Mouse (Mus musculus): ENCODE measurements around the gene Celf5.
A peak's percentile ranks its signal among the peaks of the same experiment; 100 is the strongest.

Celf5 gene

DNA sequence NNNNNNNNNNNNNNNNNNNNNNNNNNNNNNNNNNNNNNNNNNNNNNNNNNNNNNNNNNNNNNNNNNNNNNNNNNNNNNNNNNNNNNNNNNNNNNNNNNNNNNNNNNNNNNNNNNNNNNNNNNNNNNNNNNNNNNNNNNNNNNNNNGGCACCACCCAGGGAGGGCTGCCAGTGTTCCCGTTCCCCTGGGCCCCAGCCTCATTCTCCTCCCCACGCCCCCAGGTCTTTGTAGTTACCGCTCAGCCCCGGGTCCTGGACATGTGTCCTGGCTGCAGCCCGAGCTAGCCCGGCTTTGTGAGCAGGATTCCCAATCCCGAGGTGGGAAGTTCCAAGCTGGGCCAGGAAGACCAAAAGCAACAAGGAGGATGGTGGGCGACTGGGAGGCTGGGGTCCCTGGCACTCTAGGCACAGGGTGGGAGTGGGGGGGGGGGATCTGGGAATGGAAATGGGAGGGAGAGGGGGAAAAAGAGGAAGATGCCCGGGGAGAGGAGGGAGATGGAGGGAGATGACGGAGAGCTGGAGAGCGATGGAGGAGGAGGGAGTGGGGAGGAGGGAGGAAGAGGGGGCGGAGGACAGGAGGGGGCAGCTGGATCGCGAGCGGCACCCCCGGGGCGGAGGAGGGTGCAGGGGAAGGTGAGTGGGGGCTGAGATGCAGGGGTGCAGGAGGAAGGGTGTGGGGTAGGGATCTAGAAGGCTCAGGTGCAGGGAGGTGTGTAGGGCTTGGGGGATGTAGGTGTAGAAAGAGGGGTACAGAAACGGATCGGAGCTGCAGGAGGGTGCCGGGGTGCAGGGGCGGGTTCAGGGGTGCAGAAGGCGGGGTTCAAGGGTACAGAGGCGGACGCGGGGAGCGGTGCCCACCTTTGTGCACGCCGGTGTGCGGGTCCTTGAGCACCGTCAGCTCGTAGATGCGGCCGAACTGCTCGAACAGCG lies 640 bp downstream of the Celf5 start:
- peak in 1 of 2 experiments; percentile 32 for DNase-seq (ENCODE audit: inconsistent age in 2 of 2, low spot score in 1 of 2)

DNA sequence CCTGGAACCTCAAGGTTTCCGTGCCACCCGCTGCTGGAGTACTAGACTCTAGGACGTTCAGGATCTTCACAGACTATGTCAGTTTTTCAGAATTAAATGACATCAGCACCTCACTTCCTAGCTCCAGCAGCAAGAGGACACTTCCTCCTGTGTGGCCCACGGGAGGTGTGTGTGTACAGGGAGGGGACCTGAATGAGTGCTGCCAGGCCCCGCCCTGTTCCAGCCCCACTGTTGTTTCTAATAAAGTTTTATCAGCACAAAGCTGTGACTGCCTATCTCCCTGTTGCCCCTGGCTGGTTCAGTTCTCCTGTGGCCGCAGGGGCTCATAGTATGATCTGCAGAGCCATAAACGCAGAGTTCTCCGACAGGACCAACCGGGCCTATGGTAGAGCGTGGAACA lies 8.0 kb downstream of the Celf5 start:
- no peak for DNase-seq (ENCODE audit: inconsistent age in 2 of 2, low spot score in 1 of 2)

DNA sequence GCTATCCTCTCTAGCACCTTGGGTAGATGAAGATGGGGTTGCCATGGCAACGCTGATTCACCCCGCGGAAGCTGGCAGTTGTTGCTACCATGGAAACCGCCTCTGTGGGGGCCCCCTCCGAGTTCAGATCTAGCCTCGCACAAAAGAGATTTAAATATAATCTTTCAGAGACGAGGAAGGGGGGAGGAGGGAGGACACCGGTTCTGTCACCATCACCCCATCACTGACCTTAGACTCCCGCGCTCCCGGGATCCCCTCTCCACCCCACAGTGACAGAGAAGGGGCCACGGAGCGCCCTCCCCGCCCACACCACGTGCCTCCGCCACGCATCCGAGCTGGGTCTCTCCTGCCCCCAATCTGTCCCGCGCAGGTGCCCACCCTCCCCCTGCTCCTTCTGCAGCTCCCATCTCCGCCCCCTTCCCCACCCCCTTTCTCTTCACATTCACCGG lies 9.5 kb downstream of the Celf5 start:
- no peak for DNase-seq (ENCODE audit: inconsistent age in 2 of 2, low spot score in 1 of 2)

DNA sequence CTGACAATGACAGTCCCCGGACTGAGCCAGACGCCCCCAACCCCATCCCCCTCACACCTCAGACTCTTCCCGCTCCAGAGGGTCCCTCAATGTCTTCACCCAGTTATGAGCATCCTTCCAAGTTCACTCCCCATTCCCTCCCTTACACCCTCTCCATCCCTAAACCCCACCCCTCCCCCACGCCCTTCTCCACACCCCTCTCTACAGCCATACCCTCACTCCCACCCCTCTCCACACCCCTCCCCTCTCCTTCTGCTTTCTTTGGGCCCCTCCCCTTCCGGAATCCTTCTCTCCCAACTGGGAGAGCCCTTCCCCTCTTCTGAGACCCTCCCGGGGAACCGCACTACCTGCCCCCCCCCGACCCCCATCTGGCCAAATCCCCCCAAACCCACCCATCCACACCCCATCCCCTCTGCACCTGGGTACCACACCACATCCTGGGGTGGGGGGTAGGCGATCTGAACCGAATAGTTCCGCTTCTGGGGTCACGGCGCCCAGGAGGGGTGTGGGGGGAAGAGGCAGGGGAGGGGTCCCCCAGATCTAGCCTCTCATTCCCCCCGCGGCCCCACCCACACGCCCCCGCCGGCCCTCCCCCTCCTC lies 10.0 kb downstream of the Celf5 start:
- DNase-seq (ENCODE audit: inconsistent age in 2 of 2, low spot score in 1 of 2) = no peak

DNA sequence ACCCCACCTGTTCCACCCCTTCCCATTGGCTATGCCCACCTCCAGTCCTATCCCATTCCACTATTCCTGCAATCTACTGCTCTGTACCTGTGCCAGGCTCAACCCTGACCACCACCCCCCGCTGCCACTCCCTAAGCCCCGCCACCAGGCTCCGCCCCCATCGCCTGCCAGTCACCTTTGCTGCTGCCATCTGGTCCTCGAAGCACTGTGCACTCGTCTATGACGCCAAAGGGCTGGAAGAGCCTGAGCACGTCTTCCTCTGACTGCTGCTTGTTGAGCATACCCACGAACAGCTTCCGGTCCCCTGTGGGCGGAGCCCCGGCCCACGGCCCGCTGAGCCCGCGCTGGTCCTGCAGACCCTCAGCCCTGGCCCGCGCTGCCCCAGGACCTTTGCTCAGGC lies 12.1 kb downstream of the Celf5 start:
- DNase-seq (ENCODE audit: inconsistent age in 2 of 2, low spot score in 1 of 2) = no peak

DNA sequence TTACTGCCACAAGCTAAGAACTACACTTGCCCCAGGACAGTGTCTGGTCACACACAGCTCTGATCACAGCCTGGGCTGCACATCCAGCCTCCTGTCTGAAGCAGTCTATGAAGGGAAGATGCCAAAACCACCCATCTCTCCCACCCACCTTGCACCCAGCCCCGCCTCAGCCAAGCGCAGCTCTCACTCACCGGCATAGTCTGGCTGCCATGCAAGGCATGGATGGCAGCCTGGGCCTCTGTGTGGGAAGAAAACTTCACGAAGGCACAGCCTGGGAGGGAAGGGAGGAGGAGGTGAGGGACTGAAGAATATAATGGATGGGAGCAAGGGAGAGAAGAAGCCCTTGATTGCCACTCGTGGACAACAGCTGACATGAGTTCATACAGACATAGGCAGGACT lies 13.3 kb downstream of the Celf5 start:
- DNase-seq (ENCODE audit: inconsistent age in 2 of 2, low spot score in 1 of 2) = no peak

DNA sequence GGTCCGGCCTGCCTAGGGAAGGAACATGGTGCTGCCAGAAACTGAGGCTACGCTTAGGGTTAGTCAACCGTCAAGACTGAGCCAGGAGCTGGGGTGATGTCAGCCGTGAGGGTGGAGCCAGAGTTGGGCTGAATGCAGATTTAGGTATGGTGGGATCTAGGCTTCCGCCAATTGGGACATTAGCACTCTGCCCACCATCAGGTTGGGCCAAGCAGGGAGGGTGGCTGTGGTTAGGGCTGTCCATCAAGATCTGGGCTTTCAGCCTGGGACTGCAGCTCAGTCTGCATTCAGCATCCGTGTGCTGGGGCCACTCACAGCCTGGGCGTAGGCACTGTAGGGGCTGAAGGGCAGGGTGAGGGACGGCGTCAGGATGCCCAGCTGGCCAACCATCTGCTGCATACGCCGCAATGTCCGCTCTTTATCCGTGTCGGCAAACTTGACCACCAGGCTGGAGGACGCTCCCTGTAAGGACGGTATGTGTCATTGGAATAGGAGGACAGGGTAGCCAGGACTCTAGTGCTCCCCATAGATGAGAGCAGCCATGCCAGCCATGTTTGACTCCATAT lies 14.8 kb downstream of the Celf5 start:
- no peak for DNase-seq (ENCODE audit: inconsistent age in 2 of 2, low spot score in 1 of 2)

DNA sequence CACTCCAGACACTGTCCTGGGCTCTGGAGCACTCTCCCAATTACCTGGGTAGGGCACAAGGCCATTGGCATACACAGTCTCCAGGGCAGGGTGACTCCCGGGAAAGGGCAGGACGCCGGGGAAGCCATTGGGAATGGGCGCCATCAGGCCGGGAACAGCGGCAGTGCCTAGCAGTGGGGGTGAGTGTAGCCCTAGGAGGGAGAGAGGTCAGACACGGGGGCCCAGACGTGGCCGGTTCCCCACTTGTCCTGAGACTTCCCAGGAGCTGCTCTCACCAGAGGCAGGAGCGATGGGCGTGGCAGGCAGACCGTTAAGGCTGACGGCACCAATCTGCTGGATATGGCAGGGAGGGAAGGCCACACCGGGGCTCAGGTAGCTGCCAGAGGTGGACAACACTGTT lies 15.6 kb downstream of the Celf5 start:
- DNase-seq (ENCODE audit: inconsistent age in 2 of 2, low spot score in 1 of 2) = no peak

DNA sequence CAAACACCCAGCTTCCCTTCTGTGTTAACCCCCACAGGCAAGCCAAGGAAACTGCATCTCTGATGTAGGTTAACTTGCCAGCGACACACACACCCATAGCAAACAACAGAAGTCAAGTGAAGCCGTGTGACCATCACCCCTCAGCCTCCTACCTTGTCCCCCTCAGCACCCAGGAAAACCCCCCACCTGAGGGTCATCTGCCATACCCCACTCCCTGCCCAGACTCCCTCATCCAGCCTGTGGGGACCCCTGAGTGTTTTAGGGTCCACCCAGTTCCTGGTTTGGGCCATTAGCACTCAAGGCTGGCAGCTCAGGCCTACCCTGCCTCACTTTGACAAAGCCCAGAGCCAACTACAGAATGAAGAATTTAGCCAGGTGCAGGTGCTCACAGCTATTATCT lies 16.4 kb downstream of the Celf5 start:
- DNase-seq (ENCODE audit: inconsistent age in 2 of 2, low spot score in 1 of 2) = no peak

DNA sequence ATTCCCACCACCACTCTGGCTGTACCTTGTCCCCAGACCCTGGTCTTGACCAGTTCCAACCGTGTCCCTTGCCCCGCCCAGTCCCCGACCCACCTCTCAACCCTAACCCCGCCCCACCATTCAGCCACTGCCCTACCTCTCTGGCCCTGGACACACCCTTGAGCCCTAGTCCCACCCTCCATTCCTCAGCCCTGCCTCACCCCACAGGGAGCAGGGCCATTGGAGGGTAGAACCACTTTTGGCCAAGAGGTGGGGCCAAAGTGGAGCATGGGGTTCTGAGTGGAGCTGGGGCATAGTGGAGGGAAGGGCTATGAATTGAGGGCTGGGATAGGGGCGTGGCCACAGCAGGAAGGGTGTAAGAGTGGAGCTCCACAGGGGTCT lies 17.3 kb downstream of the Celf5 start:
- DNase-seq (ENCODE audit: inconsistent age in 2 of 2, low spot score in 1 of 2) = peak in 1 of 2 experiments; percentile 20

DNA sequence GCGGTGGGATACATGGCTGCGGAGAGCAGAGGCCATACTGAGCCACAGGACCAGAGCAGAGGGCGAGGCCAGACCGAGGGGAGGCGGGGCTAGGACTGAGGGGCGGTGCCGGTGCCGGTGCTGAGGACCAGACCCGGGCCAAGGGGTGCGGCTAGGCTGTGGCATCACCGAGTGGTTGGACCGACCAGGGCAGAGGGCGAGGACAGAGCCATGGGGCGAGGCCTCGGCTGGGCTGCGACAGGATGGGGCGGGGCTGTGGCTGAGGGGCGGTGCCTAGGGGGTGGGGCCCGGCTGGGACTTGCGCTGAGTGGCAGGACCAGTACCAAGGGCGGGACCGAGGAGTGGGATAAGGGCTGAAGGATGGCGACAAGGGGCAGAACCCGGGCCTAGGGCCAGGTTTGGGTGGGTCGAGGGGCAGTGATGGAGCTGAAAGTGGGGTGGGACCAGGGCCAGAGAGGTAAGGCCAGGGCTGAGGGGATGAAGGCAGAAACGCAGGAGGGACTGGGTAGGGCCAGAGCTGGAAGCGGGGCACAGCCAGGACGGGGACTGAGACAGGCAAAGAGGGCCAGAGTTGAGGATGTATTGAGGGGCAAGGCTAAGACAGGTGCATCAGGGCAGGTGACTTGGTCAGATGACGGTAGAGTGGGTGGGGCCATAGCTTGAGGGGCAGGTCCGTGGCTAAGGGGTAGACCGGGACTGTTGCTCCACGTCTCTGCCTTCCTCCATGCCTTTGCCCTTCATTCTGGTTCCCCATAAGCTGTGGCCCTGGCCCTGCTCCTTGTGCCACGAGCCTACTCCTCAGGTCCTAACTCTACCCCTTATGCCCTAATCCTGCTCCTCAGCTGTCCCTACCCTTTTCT lies 17.9 kb downstream of the Celf5 start:
- peak; percentile 50 to 64 for DNase-seq (ENCODE audit: inconsistent age in 2 of 2, low spot score in 1 of 2)

DNA sequence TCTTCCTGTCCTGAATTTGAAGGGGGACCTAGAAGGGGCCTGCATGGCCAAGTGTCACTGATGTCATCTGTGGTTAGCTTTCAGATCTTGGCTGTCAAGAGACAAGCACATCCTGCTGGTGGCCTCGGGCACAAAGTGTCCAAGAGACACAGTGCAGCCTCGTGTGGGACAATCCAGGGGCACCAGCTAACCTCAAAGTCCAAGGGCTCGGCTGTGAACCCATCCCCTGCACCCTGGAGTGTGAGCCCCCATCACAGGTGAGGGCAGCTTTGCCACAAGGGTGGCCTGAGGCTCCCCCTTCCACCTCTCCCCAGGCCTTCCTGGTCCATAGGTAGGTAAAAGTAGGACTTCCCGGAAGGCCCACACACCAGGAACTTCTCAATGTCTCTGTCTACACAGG lies 19.0 kb downstream of the Celf5 start:
- peak in 1 of 2 experiments; percentile 19 for DNase-seq (ENCODE audit: inconsistent age in 2 of 2, low spot score in 1 of 2)

DNA sequence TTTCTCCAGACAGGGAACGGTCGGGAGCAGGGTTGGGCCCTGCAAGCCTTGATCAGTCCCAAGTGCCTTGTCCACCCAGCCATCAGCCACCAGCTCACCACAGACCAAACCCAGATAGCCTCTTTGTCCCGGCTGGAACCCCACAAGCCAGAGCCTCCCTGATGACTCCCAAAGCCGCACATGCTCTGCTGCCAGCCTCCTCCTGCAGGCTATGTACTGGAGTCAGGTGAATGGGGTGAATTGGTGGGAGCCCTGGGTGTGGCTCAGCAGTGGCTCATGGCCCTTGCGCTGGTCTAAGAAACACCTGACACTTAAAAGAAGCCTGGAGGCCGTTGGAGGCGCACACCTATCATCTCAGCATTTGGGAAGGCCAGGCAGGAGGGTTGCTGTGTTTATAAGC lies 19.6 kb downstream of the Celf5 start:
- DNase-seq (ENCODE audit: inconsistent age in 2 of 2, low spot score in 1 of 2) = no peak

DNA sequence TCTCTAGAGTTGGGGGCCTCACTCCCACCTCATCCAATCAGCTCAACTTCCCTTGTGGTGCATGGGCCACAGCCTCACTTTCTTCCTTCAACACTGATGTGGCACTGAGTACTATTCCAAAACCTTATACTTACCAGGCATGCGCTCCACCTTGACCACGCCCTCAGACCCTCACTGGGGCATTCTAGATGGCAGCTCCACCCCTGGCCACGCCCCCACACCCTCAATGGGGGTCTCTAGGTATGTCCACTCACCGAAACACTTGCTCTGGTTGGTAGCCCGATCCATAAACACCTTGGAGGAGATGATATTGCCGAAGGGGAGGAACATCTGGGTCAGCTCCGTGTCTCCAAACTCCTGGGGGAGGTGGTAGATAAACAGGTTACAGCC lies 20.1 kb downstream of the Celf5 start:
- DNase-seq (ENCODE audit: inconsistent age in 2 of 2, low spot score in 1 of 2) = peak in 1 of 2 experiments; percentile 18

DNA sequence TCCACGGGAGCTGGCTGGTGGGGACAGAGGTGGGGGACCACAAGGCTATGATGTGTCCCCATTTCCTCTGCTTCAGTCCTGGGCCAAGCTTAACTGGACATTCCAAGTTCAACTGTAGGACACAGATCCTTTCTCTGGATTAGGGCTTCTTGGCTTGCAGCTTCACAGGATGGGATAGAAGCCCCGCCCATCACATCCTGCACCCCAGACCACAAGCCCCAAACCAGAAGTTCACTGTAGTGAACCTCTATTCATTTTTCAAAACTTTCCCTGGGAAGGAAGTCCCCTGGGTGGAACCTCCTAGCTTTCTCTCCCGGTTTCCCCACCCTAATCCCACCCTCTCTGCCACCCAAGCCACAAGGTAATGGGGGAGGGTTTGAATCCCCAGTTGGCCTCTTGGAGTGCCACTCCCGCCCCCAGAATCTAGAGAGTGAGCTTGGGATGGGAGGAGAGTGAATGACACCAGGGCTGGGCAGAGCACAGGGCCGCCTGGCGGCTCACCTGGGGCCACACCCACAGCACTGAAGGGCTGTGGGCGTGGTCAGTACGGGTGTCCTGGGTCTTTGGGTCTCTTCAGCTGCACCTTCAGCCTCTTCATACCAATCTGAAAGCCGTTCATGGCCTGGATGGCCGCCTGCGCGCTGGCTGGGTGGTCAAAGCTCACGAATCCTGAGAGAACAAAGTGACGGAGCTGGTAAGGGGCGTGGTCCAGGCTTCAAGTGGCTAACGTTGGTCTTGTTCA lies 20.7 kb downstream of the Celf5 start:
- DNase-seq (ENCODE audit: inconsistent age in 2 of 2, low spot score in 1 of 2) = peak in 1 of 2 experiments; percentile 18

DNA sequence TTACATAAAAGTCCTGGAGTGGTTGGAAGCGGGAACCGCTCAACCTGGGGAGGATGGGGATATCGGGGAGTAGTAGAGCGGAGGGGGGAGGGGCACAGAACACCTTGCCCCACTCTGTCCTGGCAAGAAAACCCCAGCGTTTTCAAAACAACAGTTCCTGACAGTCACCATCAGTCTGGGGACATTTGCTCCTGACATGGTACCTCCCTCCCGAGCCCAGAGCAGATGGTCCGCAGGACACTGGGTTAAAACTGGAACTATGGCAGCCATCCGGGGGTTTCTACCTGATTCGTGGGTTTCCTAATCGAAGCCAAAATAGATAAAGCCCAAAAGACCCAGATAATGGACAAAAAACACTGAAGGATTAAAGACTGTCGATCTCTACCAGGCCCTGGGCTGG lies 21.6 kb downstream of the Celf5 start:
- DNase-seq (ENCODE audit: inconsistent age in 2 of 2, low spot score in 1 of 2) = no peak

DNA sequence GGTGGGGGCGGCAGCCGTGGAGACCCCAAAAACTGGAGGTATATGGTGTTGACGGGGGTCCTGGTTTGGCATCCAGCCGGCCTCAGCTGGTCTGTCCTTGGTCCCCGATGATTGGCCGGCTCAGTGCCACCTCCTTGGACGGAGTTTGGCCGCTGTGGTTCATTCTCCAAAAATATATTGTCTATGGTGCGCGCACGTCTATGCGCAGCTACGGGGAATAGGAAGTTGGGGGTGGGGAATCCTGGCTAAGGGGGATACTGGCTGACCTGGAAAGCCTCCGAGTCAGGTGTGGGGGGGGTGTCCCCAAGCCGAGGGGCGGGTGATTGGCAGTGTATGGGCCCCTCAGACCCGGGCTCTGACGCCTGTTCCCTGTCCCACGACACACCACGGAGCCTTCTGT lies 22.0 kb downstream of the Celf5 start:
- no peak for DNase-seq (ENCODE audit: inconsistent age in 2 of 2, low spot score in 1 of 2)

DNA sequence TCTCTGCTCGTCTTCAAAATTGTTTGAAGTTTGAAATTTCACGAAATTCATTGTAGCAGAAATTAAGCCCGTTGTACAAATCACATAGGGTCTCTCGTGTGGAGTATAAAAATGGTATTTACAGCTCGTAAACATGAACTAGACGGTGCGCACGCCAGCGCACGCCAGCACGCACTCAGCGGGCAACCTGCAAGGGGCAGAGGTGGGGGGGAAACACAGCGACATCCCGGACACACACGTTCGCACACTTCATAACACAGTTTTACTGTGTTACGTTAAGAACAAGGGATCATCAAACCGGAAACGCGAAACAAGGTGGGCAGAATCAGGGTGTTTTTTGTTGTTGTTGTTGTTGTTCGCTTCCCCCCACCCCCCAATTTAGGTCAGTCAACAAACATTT lies 23.1 kb downstream of the Celf5 start:
- DNase-seq (ENCODE audit: inconsistent age in 2 of 2, low spot score in 1 of 2) = no peak

DNA sequence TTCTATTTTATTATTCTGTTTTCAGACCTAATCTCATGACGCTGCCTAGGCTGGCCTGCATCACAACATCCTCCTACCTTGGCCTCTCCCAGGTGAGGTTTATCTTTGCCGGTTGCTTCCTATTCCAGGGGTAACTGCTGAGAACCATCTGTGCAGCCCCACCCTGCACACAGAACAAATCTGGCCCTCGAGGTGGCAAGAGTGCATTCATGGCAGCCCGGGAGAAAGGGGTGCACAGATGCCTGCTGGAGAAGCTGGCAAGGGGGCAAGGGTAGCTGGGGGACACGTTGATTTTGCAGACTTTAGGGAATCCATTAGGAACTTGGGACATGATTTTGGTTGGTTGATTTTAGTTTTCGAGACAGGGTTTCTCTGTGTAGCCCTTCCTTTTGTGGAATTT lies 24.2 kb downstream of the Celf5 start:
- DNase-seq (ENCODE audit: inconsistent age in 2 of 2, low spot score in 1 of 2) = no peak

DNA sequence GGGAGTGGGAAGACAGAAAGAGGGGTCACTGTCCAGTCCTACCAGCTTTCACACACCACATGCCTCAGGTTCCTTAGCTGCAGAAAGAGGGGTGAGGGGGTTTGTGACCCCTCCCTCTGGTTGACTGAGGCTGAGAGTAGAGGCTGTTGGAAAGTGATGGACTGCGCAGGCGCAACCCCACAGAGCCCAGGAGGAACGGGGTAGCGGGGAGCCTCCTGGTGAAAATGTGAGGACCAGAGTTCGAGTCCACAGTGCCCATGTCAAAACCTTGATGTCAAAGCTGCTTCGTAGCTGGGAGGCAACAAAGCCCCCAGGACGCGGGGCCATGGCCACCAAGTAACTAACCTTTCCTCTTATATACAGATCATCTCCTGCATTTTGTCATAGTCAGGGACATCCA lies 24.9 kb downstream of the Celf5 start:
- no peak for DNase-seq (ENCODE audit: inconsistent age in 2 of 2, low spot score in 1 of 2)
